Mouse (Mus musculus) fat pad, adult 2 months (tissue): ENCODE results near the gene Olfr984.

ENCODE experiments used
- DNase-seq: peaks from one replicate; pipeline ENCODE4 v3.0.0-alpha.2; 2011; ENCODE audit warnings: low read depth, low spot score; ENCODE audit errors: extremely low read depth

Gene Olfr984

GRCm38 (mm10) chr9:40114106-40114505, at the start of gene Olfr984:
Olfr984 (minus strand) TSS chr9:40114206.
- no peak for DNase-seq

- no peak for DNase-seq
These were observed 41.2 kb upstream of the Olfr984 start for GRCm38 (mm10) chr9:40155118-40155644.

GRCm38 (mm10) chr9:40141544-40141943, 27.5 kb upstream of the Olfr984 start:
- DNase-seq, result no peak

GRCm38 (mm10) chr9:40139484-40139883, 25.5 kb upstream of the Olfr984 start:
- no peak for DNase-seq

- DNase-seq, result no peak
These were observed 23.1 kb upstream of the Olfr984 start for GRCm38 (mm10) chr9:40136987-40137688.

- no peak for DNase-seq
These were observed 16.6 kb upstream of the Olfr984 start for GRCm38 (mm10) chr9:40130556-40130955.

GRCm38 (mm10) chr9:40130084-40130483, 16.1 kb upstream of the Olfr984 start, which contains the start of gene Olfr985:
Olfr985 (minus strand) TSS chr9:40130184.
- no peak for DNase-seq

- DNase-seq, result no peak
These were observed 3.3 kb upstream of the Olfr984 start for GRCm38 (mm10) chr9:40117287-40117659.

- no peak for DNase-seq
These were observed 2.8 kb upstream of the Olfr984 start for GRCm38 (mm10) chr9:40116645-40117286.

- DNase-seq, result no peak
These were observed 19.2 kb downstream of the Olfr984 start for GRCm38 (mm10) chr9:40094769-40095168.

GRCm38 (mm10) chr9:40093495-40093894, 20.5 kb downstream of the Olfr984 start, which contains the start of gene Olfr983:
Olfr983 (minus strand) TSS chr9:40093595.
- no peak for DNase-seq

- no peak for DNase-seq
These were observed 40.5 kb downstream of the Olfr984 start, which contains the start of gene Olfr982 for GRCm38 (mm10) chr9:40073529-40073928. Olfr982 (plus strand) TSS chr9:40073829.

- DNase-seq, result no peak
These were observed 63.9 kb downstream of the Olfr984 start for GRCm38 (mm10) chr9:40050138-40050537.
